Mouse (Mus musculus): ENCODE results near the gene Mpl.

- no peak for TF ChIP-seq CTCF (IDR thresholded peaks at IDR 0.05; ENCODE audit: control insufficient read depth, insufficient read depth, insufficient replicate concordance, low read depth, low read length)
- no peak for TF ChIP-seq POLR2A (IDR thresholded peaks at IDR 0.05; ENCODE audit: control insufficient read depth, low read depth, low read length)
Measured at GRCm38 (mm10) chr4:118417112-118417797, 40.1 kb downstream of the Mpl start.

All from testis, adult 2 months (tissue).